In the genomic region with DNA sequence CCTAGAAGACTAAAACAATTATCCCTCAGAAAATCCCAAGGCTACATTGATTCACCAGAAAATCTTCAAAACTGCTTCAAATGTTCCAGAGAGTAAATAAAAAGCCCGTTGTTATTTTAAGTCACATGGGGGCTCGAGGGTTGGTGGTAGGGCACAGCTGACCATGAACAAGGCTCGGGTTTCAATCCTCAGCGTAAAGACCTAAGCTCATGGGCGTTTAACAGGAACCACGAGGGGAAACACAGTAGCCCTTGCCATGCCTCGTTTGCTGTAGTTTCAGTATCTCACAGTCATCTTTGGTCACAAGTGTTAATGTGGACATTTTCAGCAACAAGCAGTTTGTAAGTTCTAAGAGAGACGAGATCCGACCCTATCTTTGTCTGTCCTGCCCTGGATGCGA, we compare ENCODE assay signal across 11 mouse cellular contexts. TPM values are rescaled to one million over a fixed set of nuclear protein-coding genes. Genes with fewer than 3 reads are reported as not detected.
DNase-seq lines count a peak whose midpoint lies in the region; ATAC-seq lines count a peak whose summit lies in the region.
"Had no signal": no experiment of that assay in that cellular context is flagged by ENCODE, and none has a peak within 500 bp of the region (broad histone marks: within the 10 kb centered on the region; RNA-seq: fewer than 3 reads in every experiment).

No protein-coding gene starts in this region.

- no peak for ATAC-seq in heart, embryonic 15.5 days (replicated peaks; ENCODE audit: insufficient number of reproducible peaks, insufficient read depth, low FRiP score, low read depth)
- no peak for ATAC-seq in neural tube, embryonic 11.5 days (ENCODE audit: insufficient read depth, low FRiP score, low TSS enrichment)
- ATAC-seq in forebrain, embryonic 15.5 days (replicated peaks): no peak
- ATAC-seq in cerebellum, adult (ENCODE audit: insufficient number of reproducible peaks, low FRiP score, low TSS enrichment): no peak
- ATAC-seq: CD4-positive, CD25-positive, alpha-beta regulatory T cell, adult 4 months had no signal

- H3K36me3 ChIP-seq in heart, embryonic 15.5 days: no peaks in the 10 kb centered on the region
- no peaks in the 10 kb centered on the region for H3K36me3 ChIP-seq in neural tube, embryonic 11.5 days (ENCODE audit: control insufficient read depth, insufficient read depth, low read length)
- no peaks in the 10 kb centered on the region for H3K36me3 ChIP-seq in forebrain, embryonic 15.5 days
- H3K36me3 ChIP-seq: lung, embryonic 15.5 days had no signal

- no peak overlapping the region for H3K9ac ChIP-seq in heart, embryonic 15.5 days
- no peak overlapping the region for H3K9ac ChIP-seq in neural tube, embryonic 11.5 days (ENCODE audit: low read length)
- H3K9ac ChIP-seq in forebrain, embryonic 15.5 days (replicated peaks): no peak overlapping the region
- H3K9ac ChIP-seq: lung, embryonic 15.5 days had no signal

- peaks cover 16% of the 10 kb centered on the region for H3K4me1 ChIP-seq in heart, embryonic 15.5 days (replicated peaks)
- H3K4me1 ChIP-seq in neural tube, embryonic 11.5 days (ENCODE audit: control insufficient read depth, insufficient read depth, low read length): peaks cover 2% of the 10 kb centered on the region; the same call in 1 of the 2 replicates
- peaks cover 19% of the 10 kb centered on the region for H3K4me1 ChIP-seq in forebrain, embryonic 15.5 days

- no peak for DNase-seq in heart, adult 11 months
- DNase-seq in neural tube, embryonic 11.5 days (ENCODE audit: low spot score): peak; percentile 18
- DNase-seq in neural tube, embryonic 10.5 days (ENCODE audit: extremely low spot score, low spot score): no peak
- DNase-seq in left cerebral cortex, postnatal 14 days (ENCODE audit: low spot score in 2 of 2): no peak
- DNase-seq: adrenal gland, adult 8-10 months; gastrocnemius, postnatal 25 days had no signal

- 27% methylated on average over 10 of the region's 10 CpGs for WGBS in heart, embryonic 15.5 days
- WGBS in neural tube, embryonic 11.5 days: 46% methylated on average over 10 of the region's 10 CpGs
- 51% methylated on average over 10 of the region's 10 CpGs for WGBS in forebrain, embryonic 15.5 days

- intact Hi-C loops in left cerebral cortex, postnatal 14 days (cut with DNase I): no loop called here

- no peaks in the 10 kb centered on the region for H3K9me3 ChIP-seq in heart, embryonic 15.5 days (replicated peaks)
- H3K9me3 ChIP-seq in neural tube, embryonic 11.5 days (ENCODE audit: control insufficient read depth, low read length): no peaks in the 10 kb centered on the region
- H3K9me3 ChIP-seq in forebrain, embryonic 15.5 days: no peaks in the 10 kb centered on the region
- H3K9me3 ChIP-seq: lung, embryonic 15.5 days had no signal

- no peaks in the 10 kb centered on the region for H3K27me3 ChIP-seq in heart, embryonic 15.5 days
- no peaks in the 10 kb centered on the region for H3K27me3 ChIP-seq in neural tube, embryonic 11.5 days (ENCODE audit: control insufficient read depth, insufficient read depth, low read length)
- H3K27me3 ChIP-seq in forebrain, embryonic 15.5 days: no peaks in the 10 kb centered on the region

- H3K4me3 ChIP-seq in heart, embryonic 15.5 days: no peak overlapping the region
- no peak overlapping the region for H3K4me3 ChIP-seq in neural tube, embryonic 11.5 days (ENCODE audit: low read depth, low read length)
- no peak overlapping the region for H3K4me3 ChIP-seq in forebrain, embryonic 15.5 days
- H3K4me3 ChIP-seq: lung, embryonic 15.5 days had no signal

- H3K27ac ChIP-seq in heart, embryonic 15.5 days: no peak overlapping the region
- H3K27ac ChIP-seq in neural tube, embryonic 11.5 days (ENCODE audit: low read depth, low read length): no peak overlapping the region
- peak overlapping the region; percentile 86 for H3K27ac ChIP-seq in forebrain, embryonic 15.5 days (replicated peaks)
- H3K27ac ChIP-seq: lung, embryonic 15.5 days had no signal

- H3K4me2 ChIP-seq in heart, embryonic 15.5 days: peak overlapping the region; percentile 50
- H3K4me2 ChIP-seq in neural tube, embryonic 11.5 days (ENCODE audit: low read depth): no peak overlapping the region
- no peak overlapping the region for H3K4me2 ChIP-seq in forebrain, embryonic 15.5 days (replicated peaks)
- H3K4me2 ChIP-seq: lung, embryonic 15.5 days had no signal

RNA-seq across cellular contexts. Expression of a gene that starts 10.3 kb away (rescaled TPM):
- 100 and 102 TPM in 2 replicates for polyA plus RNA-seq in heart, embryonic 15.5 days (2015; fragmentation: Nextera tagmentation; extraction: Ambion mirVana)
- polyA plus RNA-seq in neural tube, embryonic 11.5 days (2014; fragmentation: Nextera tagmentation; extraction: Ambion mirVana): 119 and 124 TPM in 2 replicates
- 171 and 176 TPM in 2 replicates for polyA plus RNA-seq in forebrain, embryonic 15.5 days (2015; fragmentation: Nextera tagmentation; extraction: Ambion mirVana)
- 100 to 1,000 TPM; 107 to 112 TPM for total RNA-seq in left cerebral cortex, postnatal 14 days (2021)

RNA-seq across cellular contexts. Expression of a gene that starts 39.4 kb away (rescaled TPM):
- polyA plus RNA-seq in heart, embryonic 15.5 days (2015; fragmentation: Nextera tagmentation; extraction: Ambion mirVana): 0.58 and 0.66 TPM in 2 replicates
- 1.6 and 2.0 TPM in 2 replicates for polyA plus RNA-seq in neural tube, embryonic 11.5 days (2014; fragmentation: Nextera tagmentation; extraction: Ambion mirVana)
- 3.4 and 3.6 TPM in 2 replicates for polyA plus RNA-seq in forebrain, embryonic 15.5 days (2015; fragmentation: Nextera tagmentation; extraction: Ambion mirVana)
- total RNA-seq in left cerebral cortex, postnatal 14 days (2021): 100 to 1,000 TPM; 126 to 148 TPM
- polyA plus RNA-seq: CD4-positive, CD25-positive, alpha-beta regulatory T cell, adult 4 months had no signal
